8 mouse cellular contexts compared by ENCODE assay signal in genomic region chr11:110251534-110251933, GRCm38 (mm10). TPM values are rescaled to one million over a fixed set of nuclear protein-coding genes. Genes with fewer than 3 reads are reported as not detected.
A peak's percentile ranks its signal among the peaks of the same experiment; 100 is the strongest.
DNase-seq lines count a peak whose midpoint lies in the region; ATAC-seq and TF ChIP-seq lines count a peak whose summit lies in the region.

Abca6 (minus strand) TSS chr11:110251776.

- no peaks in the 10 kb centered on the region for H3K36me3 ChIP-seq in embryonic facial prominence, embryonic 11.5 days (replicated peaks; ENCODE audit: control insufficient read depth, insufficient read depth, low read depth, low read length)
- no peaks in the 10 kb centered on the region for H3K36me3 ChIP-seq in heart, embryonic 14.5 days (ENCODE audit: control insufficient read depth, insufficient read depth, low read length)
- no peaks in the 10 kb centered on the region for H3K36me3 ChIP-seq in midbrain, embryonic 13.5 days

- peak within 1 kb of the TSS; percentile 77 for H3K27ac ChIP-seq in gastrocnemius, adult 2 months
- H3K27ac ChIP-seq in embryonic facial prominence, embryonic 11.5 days (replicated peaks; ENCODE audit: low read depth, low read length): no peak within 1 kb of the TSS
- H3K27ac ChIP-seq in heart, embryonic 14.5 days (replicated peaks in 1 of 2; ENCODE audit: control insufficient read depth in 1 of 2, insufficient read depth in 1 of 2, low read depth in 2 of 2, low read length in 2 of 2): peak within 1 kb of the TSS in 1 of 2 experiments; percentile 39; a peak in 1 of 4 replicates
- no peak within 1 kb of the TSS for H3K27ac ChIP-seq in midbrain, embryonic 13.5 days

- H3K9me3 ChIP-seq in embryonic facial prominence, embryonic 11.5 days (replicated peaks; ENCODE audit: control insufficient read depth, low read length): no peaks in the 10 kb centered on the region
- no peaks in the 10 kb centered on the region for H3K9me3 ChIP-seq in heart, embryonic 14.5 days (ENCODE audit: control insufficient read depth, low read length)
- H3K9me3 ChIP-seq in midbrain, embryonic 13.5 days: no peaks in the 10 kb centered on the region

- no peaks in the 10 kb centered on the region for H3K4me1 ChIP-seq in embryonic facial prominence, embryonic 11.5 days (ENCODE audit: control insufficient read depth, insufficient read depth, low read length)
- H3K4me1 ChIP-seq in heart, embryonic 14.5 days (ENCODE audit: control insufficient read depth in 2 of 2, insufficient read depth in 2 of 2, low read length in 2 of 2): no peaks in the 10 kb centered on the region
- H3K4me1 ChIP-seq in midbrain, embryonic 13.5 days (replicated peaks): peaks cover 4% of the 10 kb centered on the region; the same call in 1 of the 2 replicates

- no peak for TF ChIP-seq CTCF in gastrocnemius, adult 2 months (IDR thresholded peaks at IDR 0.05)

- DNase-seq in gastrocnemius, adult 2 months: peak; percentile 67
- DNase-seq in gastrocnemius, postnatal 10 days: no peak
- DNase-seq in embryonic facial prominence, embryonic 11.5 days (ENCODE audit: low spot score): peak; percentile 42
- DNase-seq in kidney, postnatal 36 days: peak; percentile 19 to 44
- no peak for DNase-seq in cerebellum, adult 18-20 months
- DNase-seq in right cerebral cortex, postnatal 14 days: no peak

- 15% methylated on average over 8 of the region's 8 CpGs for WGBS in embryonic facial prominence, embryonic 11.5 days
- 16% methylated on average over 8 of the region's 8 CpGs for WGBS in heart, embryonic 14.5 days
- 16% methylated on average over 8 of the region's 8 CpGs for WGBS in midbrain, embryonic 13.5 days

- intact Hi-C loops in gastrocnemius, adult 2 months (cut with DNase I): no loop called here

- no peaks in the 10 kb centered on the region for H3K27me3 ChIP-seq in embryonic facial prominence, embryonic 11.5 days (ENCODE audit: control insufficient read depth, insufficient read depth, low read length)
- H3K27me3 ChIP-seq in heart, embryonic 14.5 days (ENCODE audit: control insufficient read depth, insufficient read depth, low read length): no peaks in the 10 kb centered on the region
- no peaks in the 10 kb centered on the region for H3K27me3 ChIP-seq in midbrain, embryonic 13.5 days

- ATAC-seq in embryonic facial prominence, embryonic 11.5 days (replicated peaks; ENCODE audit: insufficient number of reproducible peaks, low FRiP score, low TSS enrichment, low read depth): no peak
- ATAC-seq in heart, embryonic 14.5 days (ENCODE audit: insufficient number of reproducible peaks, insufficient read depth, low FRiP score, low read depth): no peak
- ATAC-seq in midbrain, embryonic 13.5 days: no peak

- peak within 1 kb of the TSS; percentile 8; the same call in 1 of the 2 replicates for H3K4me2 ChIP-seq in embryonic facial prominence, embryonic 11.5 days (ENCODE audit: low read depth, low read length)
- peak within 1 kb of the TSS; percentile 43 for H3K4me2 ChIP-seq in heart, embryonic 14.5 days (ENCODE audit: low read length)
- H3K4me2 ChIP-seq in midbrain, embryonic 13.5 days (replicated peaks): peak within 1 kb of the TSS; percentile 43

- H3K9ac ChIP-seq in embryonic facial prominence, embryonic 11.5 days (replicated peaks; ENCODE audit: low read length): no peak within 1 kb of the TSS
- H3K9ac ChIP-seq in heart, embryonic 14.5 days (ENCODE audit: low read length): no peak within 1 kb of the TSS
- no peak within 1 kb of the TSS for H3K9ac ChIP-seq in midbrain, embryonic 13.5 days (replicated peaks)

- H3K4me3 ChIP-seq in gastrocnemius, adult 2 months: peak within 1 kb of the TSS; percentile 69
- no peak within 1 kb of the TSS for H3K4me3 ChIP-seq in embryonic facial prominence, embryonic 11.5 days (ENCODE audit: low read depth, low read length)
- peak within 1 kb of the TSS; percentile 5 to 32; a peak in 3 of 4 replicates for H3K4me3 ChIP-seq in heart, embryonic 14.5 days (ENCODE audit: control insufficient read depth in 1 of 2, insufficient read depth in 1 of 2, low read depth in 1 of 2, low read length in 2 of 2)
- peak within 1 kb of the TSS; percentile 21 for H3K4me3 ChIP-seq in midbrain, embryonic 13.5 days (replicated peaks)

RNA-seq across cellular contexts. Expression of gene Abca6, which starts in this region (rescaled TPM):
- total RNA-seq in gastrocnemius, adult 2 months (2021): 1 to 10 TPM; 3.1 to 3.3 TPM
- 1 to 10 TPM; 4.1 to 4.3 TPM for total RNA-seq in gastrocnemius, postnatal 10 days (2021)
- polyA plus RNA-seq in embryonic facial prominence, embryonic 11.5 days (2014; fragmentation: Nextera tagmentation; extraction: Ambion mirVana): 0.24 and 0.25 TPM in 2 replicates
- 1.3 and 1.6 TPM in 2 replicates for polyA plus RNA-seq in heart, embryonic 14.5 days (2014; fragmentation: Nextera tagmentation; extraction: Ambion mirVana)
- 0.09 and 0.13 TPM in 2 replicates for polyA plus RNA-seq in midbrain, embryonic 13.5 days (2015; fragmentation: Nextera tagmentation; extraction: Ambion mirVana)

Comparison
In these comparisons a context has a peak if more than half of its experiments do, and no peak if none do; other contexts are left out.
1. DNase-seq: peak in gastrocnemius, adult 2 months (single experiment) and kidney, postnatal 36 days (2 of 2); none in gastrocnemius, postnatal 10 days (single experiment), cerebellum, adult 18-20 months (0 of 2) and right cerebral cortex, postnatal 14 days (single experiment).
2. Peak in DNase-seq and H3K4me2 ChIP-seq in embryonic facial prominence, embryonic 11.5 days; RNA of the gene not detected or under 1 TPM.
3. Peak in every context shown above with its lines, with median percentiles within 50 percentile points of each other: H3K4me2 ChIP-seq.